Mouse (Mus musculus): ENCODE data around the gene Ociad1.

DNA sequence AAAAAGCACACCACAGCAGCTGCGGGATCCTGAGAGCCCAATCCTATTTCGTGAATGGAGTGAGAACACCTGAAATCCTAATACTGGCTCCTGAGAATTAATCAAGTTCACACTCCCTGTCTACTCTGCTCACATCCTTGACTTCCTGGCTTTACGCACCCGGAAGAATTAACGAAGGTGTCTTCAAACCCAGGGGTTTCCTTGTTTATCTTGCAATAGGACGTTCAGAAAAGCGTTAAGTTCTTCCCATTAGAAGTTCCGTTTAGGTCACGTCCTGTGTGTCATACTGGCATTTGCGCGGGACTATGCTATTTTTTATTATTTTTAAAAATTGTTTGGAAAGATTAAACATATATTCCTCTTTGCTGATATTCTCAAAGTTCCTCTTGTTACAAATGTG lies 35.5 kb upstream of the Ociad1 start:
- no peak for TF ChIP-seq POLR2A (IDR thresholded peaks at IDR 0.05; ENCODE audit: borderline replicate concordance, insufficient read depth, low read length)
- no peak for TF ChIP-seq CTCF (IDR thresholded peaks at IDR 0.05; ENCODE audit: borderline replicate concordance, insufficient read depth, low read depth, low read length)
